Mouse (Mus musculus): Measurements from ENCODE around the gene Hacd4.
"Not testable (repeated sequence)": the region's sequence is repeated elsewhere in the genome, so short reads cannot be mapped to it uniquely, and the experiment has no call there.

The Hacd4 gene

GRCm38 (mm10) chr4:88432412-88433024, 6.2 kb downstream of the Hacd4 start:
- no peak for DNase-seq

- DNase-seq: no peak
Observed at GRCm38 (mm10) chr4:88427630-88428239, 11.0 kb downstream of the Hacd4 start.

- DNase-seq: no peak
Observed at GRCm38 (mm10) chr4:88424563-88424962, 14.2 kb downstream of the Hacd4 start.

GRCm38 (mm10) chr4:88419378-88419777, 19.4 kb downstream of the Hacd4 start:
- DNase-seq: no peak

- no peak for DNase-seq
Observed at GRCm38 (mm10) chr4:88415017-88415416, 23.7 kb downstream of the Hacd4 start.

- DNase-seq: no peak
Observed at GRCm38 (mm10) chr4:88412331-88412730, 26.4 kb downstream of the Hacd4 start.

- DNase-seq: no peak
Observed at GRCm38 (mm10) chr4:88409279-88409678, 29.4 kb downstream of the Hacd4 start.

- no peak for DNase-seq
Observed at GRCm38 (mm10) chr4:88406887-88407696, 31.6 kb downstream of the Hacd4 start.

GRCm38 (mm10) chr4:88402884-88403283, 35.8 kb downstream of the Hacd4 start:
- DNase-seq: no peak

GRCm38 (mm10) chr4:88400992-88401313, 37.8 kb downstream of the Hacd4 start:
- no peak for DNase-seq

GRCm38 (mm10) chr4:88400302-88400991, 38.3 kb downstream of the Hacd4 start:
- DNase-seq: no peak

- DNase-seq: no peak
Observed at GRCm38 (mm10) chr4:88396995-88397521, 41.7 kb downstream of the Hacd4 start.

GRCm38 (mm10) chr4:88395717-88396116, 43.0 kb downstream of the Hacd4 start:
- DNase-seq: no peak

GRCm38 (mm10) chr4:88390596-88390995, 48.1 kb downstream of the Hacd4 start:
- not testable (repeated sequence) for DNase-seq

- DNase-seq: no peak
Observed at GRCm38 (mm10) chr4:88390036-88390435, 48.7 kb downstream of the Hacd4 start.

- DNase-seq: no peak
Observed at GRCm38 (mm10) chr4:88372293-88373224, 66.2 kb downstream of the Hacd4 start.

GRCm38 (mm10) chr4:88370819-88371218, 67.9 kb downstream of the Hacd4 start:
- no peak for DNase-seq

GRCm38 (mm10) chr4:88369951-88370350, 68.8 kb downstream of the Hacd4 start:
- DNase-seq: no peak

- DNase-seq: no peak
Observed at GRCm38 (mm10) chr4:88357431-88357830, 81.3 kb downstream of the Hacd4 start.

- DNase-seq: peak; percentile 60
Observed at GRCm38 (mm10) chr4:88356652-88357051, 82.1 kb downstream of the Hacd4 start.

GRCm38 (mm10) chr4:88350910-88351309, 87.8 kb downstream of the Hacd4 start:
- DNase-seq: peak; percentile 58
